Mouse (Mus musculus) frontal cortex, adult 2 months (tissue): ENCODE data around the gene Cobl. TPM values are rescaled to one million over a fixed set of nuclear protein-coding genes. Genes with fewer than 3 reads are reported as not detected.
A peak's percentile ranks its signal among the peaks of the same experiment; 100 is the strongest.

Experiments
- DNase-seq, 2 experiments: peaks; one replicate each; pipeline ENCODE4 v3.0.0; 2022; ENCODE audit warnings: low spot score in 1 of 2; ENCODE audit errors: extremely low spot score in 1 of 2
- polyA plus RNA-seq: library from polyadenylated mRNA; depleted of rRNA; stranded (reverse); fragments of >200 nt; gene quantifications from 2 replicates; pipeline ENCODE4 v1.2.3, GENCODE M21; 2012

Cobl gene
- polyA plus RNA-seq, 1 experiment = 33.1 TPM

DNA sequence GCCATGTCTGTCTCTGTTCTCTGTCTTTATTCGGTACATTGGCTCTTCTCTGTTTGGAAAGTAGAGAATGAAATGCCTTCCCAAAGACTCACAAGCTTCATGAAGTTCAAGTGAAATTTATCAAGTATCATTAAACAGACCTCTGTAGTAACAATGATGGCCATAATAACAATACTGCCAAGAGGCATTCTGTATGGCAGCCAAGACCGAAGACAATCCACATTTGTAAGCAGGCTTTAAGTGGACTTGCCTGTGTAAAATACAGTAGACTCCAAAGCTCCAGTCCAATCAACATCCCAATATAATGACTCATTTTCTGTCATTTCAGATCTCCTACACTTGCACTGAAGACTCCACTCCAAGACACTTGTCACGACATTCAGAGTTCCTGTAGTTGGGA lies 16.7 kb downstream of the Cobl start:
- DNase-seq = no peak

DNA sequence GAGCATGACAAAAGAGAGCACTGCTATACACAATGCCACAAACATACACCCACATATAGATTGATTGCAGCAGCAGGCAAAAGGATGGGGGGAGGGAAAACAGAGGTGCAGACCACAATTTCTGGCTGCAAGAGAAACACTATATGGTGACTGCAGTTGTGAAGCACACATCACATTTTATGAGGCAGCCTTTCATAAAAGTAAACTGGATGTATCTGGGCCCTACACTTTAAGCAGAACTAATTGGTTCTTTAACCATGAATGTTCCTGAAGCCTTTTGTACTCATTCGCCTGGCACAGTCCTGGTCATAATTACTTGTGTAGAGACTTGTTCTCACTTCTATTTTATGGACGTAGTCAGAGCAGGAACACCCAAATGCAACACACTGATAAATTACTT lies 19.5 kb downstream of the Cobl start:
- no peak for DNase-seq

DNA sequence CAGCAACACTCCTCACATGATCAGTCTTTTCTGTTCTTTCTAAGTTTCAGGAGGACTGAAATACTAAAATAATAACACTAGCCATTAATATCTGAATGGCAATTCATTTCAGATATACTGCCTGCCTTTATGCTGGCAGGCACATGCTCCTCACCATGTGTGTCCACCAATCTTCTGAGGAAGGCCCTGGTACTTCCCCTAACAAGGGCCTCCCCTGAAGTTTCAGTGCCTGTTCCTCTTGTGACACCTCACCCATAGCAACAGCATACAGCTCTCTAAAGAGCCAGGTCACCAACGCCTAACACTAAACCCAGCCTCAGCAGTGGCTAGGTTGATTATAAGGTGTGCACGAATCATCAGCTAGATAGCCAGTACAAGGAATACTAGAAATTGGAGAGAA lies 20.5 kb downstream of the Cobl start:
- DNase-seq = no peak

GRCm38 (mm10) chr11:12443614-12444013 lies 21.1 kb downstream of the Cobl start:
- DNase-seq = no peak

- DNase-seq = no peak
These were observed 21.6 kb downstream of the Cobl start for GRCm38 (mm10) chr11:12443185-12443584.

- no peak for DNase-seq
These were observed 22.5 kb downstream of the Cobl start for GRCm38 (mm10) chr11:12442283-12442682.

DNA sequence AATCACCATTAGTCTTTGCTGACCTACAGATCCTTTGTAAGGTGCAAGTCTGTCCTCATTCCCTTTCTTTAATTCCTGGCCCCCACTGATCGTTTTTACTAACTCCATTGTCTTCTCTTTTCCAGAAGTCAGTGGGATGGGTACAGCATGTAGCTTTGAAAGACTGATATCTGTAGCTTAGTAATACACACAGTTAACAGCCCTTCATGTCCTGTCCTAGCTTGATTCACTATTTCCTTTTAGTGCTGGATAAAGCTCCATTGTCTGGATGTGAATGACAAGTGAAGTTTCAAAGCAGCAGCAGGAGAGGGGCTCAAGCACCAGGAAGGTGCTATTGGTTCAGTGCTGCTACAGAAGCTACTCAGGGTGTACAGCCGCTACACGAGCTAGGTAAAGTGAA lies 28.9 kb downstream of the Cobl start:
- DNase-seq = no peak

- no peak for DNase-seq
These were observed 29.7 kb downstream of the Cobl start for GRCm38 (mm10) chr11:12435018-12435417.

DNA sequence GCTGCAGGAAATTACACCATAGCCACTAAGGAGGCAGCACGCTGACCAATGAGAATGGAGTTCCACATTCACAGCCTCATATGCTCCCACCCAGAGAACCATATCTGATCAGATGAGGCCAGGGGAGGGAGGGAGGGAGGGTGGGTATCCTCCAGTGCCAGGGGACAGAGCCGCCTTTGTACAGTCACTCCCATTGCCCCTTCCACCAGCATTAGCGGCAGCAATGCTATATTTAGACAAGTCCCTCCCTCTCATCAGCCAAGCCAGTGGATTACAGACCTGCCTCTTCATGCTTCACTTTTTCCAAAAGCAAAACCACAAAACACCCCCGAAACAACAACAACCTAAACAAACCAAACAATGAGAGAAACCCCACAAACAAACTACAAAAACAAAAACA lies 30.2 kb downstream of the Cobl start:
- no peak for DNase-seq

DNA sequence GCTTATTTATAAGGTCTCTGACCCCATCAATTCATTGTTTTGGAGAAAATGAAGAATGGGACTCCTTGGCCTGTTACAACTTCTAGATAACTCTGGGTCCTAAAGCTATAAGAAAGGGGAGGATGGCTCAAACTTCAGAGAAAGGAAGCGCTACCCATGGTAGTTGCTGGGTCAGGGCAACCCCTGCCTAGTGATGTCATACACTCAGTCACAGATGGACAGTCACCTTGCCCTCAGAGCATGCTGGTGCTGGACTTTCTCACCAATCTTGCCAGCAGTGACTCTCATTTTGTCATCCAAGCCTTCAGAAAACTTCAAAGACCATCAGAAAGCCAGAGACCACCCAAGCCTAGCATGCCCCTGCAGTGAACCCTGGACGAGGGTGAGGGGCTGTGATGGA lies 32.8 kb downstream of the Cobl start:
- DNase-seq = no peak

GRCm38 (mm10) chr11:12430231-12431041 lies 34.3 kb downstream of the Cobl start:
- DNase-seq = no peak

DNA sequence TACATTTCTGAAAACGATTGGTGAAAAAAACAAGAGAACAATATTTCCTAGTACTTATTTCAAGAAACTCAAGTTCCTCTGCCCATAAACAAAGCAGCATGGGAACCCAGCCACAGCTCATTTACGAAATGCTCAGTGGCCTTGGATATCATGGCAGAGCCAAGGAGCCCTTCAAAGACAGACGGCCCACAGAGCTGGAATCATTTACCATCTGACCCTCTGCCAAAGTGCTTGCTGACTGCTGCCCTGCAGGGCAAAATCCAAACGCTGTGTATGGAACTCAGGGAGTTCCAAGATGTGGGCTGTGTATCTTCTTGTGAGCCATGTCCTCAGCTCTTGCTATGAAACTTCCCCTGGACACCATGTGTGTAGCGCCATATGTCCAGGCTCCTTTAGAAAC lies 38.0 kb downstream of the Cobl start:
- DNase-seq = no peak

GRCm38 (mm10) chr11:12424205-12424604 lies 40.6 kb downstream of the Cobl start:
- DNase-seq = no peak

DNA sequence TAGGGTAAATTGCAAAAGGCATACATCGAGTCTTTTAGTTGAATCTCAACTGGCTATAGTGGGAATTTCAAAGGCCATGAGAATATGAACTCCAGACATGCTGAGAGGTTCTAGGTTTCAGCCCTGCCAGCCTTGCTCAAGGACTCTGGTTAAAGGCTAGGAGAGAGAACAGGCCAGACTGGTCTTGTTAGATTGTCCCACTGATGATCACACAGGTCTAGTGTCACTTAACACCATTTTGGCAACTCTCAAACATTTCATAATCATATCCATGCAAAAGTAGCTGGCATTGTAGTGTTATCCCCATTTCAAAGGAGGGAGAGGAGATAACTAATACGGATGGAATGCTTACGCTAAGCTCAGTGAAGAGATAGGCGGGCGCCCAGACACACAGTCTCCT lies 43.6 kb downstream of the Cobl start:
- DNase-seq = no peak

DNA sequence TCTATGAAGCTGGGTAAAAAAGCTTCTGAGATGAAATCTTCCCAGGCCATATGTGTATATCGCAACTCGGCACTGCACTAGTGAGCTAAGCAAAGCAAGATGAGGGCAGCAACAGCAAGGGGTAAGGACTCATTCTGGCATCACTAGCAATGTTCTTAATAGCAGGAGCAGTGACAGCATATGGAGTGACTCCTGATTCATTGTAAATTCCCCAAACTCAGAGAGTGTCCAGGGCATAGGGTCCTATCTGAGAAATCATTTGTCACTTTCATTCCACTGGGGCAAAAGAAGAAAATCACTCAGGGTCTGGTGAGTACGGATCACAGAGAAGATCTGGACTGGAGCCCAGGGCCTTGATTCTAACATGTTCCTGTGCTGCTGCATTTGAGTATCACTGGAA lies 44.6 kb downstream of the Cobl start:
- no peak for DNase-seq

- peak in 1 of 2 experiments; percentile 64 for DNase-seq
These were observed 47.9 kb downstream of the Cobl start for GRCm38 (mm10) chr11:12416899-12417298.

DNA sequence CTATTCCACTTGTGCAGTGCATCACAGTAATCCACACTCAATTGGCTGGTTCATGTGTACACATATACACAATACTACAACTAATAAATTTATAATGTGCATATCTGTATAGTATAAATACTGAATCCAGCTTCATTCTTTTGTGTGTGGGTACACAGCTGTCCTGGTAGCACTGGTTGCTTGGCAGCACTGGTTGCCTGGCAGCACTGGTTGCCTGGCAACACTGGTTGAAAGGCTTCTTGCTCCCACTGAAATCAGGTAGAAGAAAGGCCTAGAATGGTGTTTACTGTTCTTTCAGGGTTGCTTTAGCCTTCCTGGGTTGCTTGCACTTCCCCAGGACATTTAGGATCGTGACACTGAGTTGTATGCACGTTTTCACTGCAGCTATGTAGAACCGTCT lies 49.4 kb downstream of the Cobl start:
- DNase-seq = peak in 1 of 2 experiments; percentile 49

GRCm38 (mm10) chr11:12411950-12412349 lies 52.8 kb downstream of the Cobl start:
- DNase-seq = no peak

- DNase-seq = no peak
These were observed 53.5 kb downstream of the Cobl start for GRCm38 (mm10) chr11:12411075-12411807.

DNA sequence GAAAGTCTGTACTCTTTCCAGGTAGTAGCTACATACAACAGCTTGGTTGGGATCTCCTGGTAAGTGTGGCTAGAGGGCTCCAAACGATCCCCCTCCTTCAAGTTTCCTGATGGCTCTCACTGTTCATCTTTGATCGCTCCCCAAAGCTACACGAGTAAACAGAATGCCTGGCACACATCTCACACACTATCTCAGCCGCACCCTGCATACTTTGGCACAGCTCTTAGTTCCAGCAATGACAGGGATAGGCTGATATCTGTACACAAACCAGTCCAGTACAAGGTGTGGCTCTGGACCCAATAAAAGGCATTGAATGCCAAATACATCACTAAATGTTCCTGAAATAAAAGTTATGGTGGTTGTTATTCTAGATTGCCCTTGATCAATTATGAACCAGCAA lies 55.3 kb downstream of the Cobl start:
- no peak for DNase-seq

DNA sequence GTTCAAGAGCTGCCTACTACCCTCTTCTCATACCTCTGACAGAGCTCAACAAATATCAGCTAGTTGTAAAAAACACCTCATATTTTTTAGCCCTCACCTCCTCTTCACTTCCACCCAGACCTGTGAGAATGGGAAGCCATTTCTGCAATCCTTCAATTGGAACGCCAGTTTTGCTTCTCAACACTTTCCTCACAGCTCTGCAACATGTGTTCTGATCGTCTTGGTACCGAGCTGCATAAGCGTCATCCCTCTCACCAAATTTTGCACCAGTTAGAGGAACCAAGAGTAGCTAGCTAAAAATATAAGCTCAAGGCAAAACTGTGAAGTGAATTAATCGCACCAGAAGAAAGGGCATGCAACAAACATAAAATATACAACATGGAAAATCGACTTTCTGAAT lies 56.9 kb downstream of the Cobl start:
- DNase-seq = peak in 1 of 2 experiments; percentile 61

- DNase-seq = no peak
These were observed 64.9 kb downstream of the Cobl start for GRCm38 (mm10) chr11:12399903-12400302.
